Mouse (Mus musculus) forebrain, postnatal 0 days (tissue): Measurements from ENCODE around the gene Cd47. TPM values are rescaled to one million over a fixed set of nuclear protein-coding genes. Genes with fewer than 3 reads are reported as not detected.

Experiments
- ATAC-seq: fragments of 200-750 bp; cut with Nextera tagmentation; 2 replicates; pipeline ENCODE4 v1.8.0; 2017; ENCODE audit warnings: mild to moderate bottlenecking, moderate library complexity
- DNase-seq: peaks from one replicate; pipeline ENCODE4 v3.0.0-alpha.2; 2015
- H3K27ac ChIP-seq: fragments of 300-500 bp; sonication (generic); 2 replicates; pipeline ENCODE4 v1.5.1; 2014; ENCODE audit warnings: low read depth, mild to moderate bottlenecking, antibody characterized with exemption, low read length, moderate library complexity, mixed read lengths
- H3K27me3 ChIP-seq: fragments of 300-500 bp; sonication (generic); 2 replicates; pipeline ENCODE4 v1.6.1; 2014; ENCODE audit warnings: mild to moderate bottlenecking, low read length, mixed read lengths; ENCODE audit not compliant: insufficient read depth
- H3K36me3 ChIP-seq: fragments of 300-500 bp; sonication (generic); 2 replicates; pipeline ENCODE4 v1.6.1; 2014; ENCODE audit warnings: mild to moderate bottlenecking, moderate library complexity; ENCODE audit not compliant: insufficient read depth
- H3K4me1 ChIP-seq: fragments of 300-500 bp; sonication (generic); 2 replicates; pipeline ENCODE4 v1.6.1; 2014; ENCODE audit warnings: antibody characterized with exemption; ENCODE audit not compliant: insufficient read depth
- H3K4me2 ChIP-seq: fragments of 300-500 bp; sonication (generic); 2 replicates; pipeline ENCODE4 v1.6.1; 2014; ENCODE audit warnings: low read depth, mild to moderate bottlenecking, moderate library complexity
- H3K4me3 ChIP-seq: fragments of 300-500 bp; sonication (generic); 2 replicates; pipeline ENCODE4 v1.5.1; 2014; ENCODE audit warnings: low read depth, low read length, mixed read lengths
- H3K9ac ChIP-seq: fragments of 300-500 bp; sonication (generic); 2 replicates; pipeline ENCODE4 v1.6.1; 2014; ENCODE audit warnings: mild to moderate bottlenecking
- H3K9me3 ChIP-seq: fragments of 300-500 bp; sonication (generic); 2 replicates; pipeline ENCODE4 v1.6.1; 2016; ENCODE audit warnings: low read length
- CTCF ChIP-seq: sonication (generic); IDR thresholded peaks from 2 replicates; pipeline ENCODE4 v1.5.1; 2016; ENCODE audit warnings: antibody characterized with exemption, control low read depth, low read depth
- WGBS: fragments of 180-500 bp; shearing (Covaris S2); extraction: QIAGEN DNeasy Blood & Tissue Kit; methylation state at CpG from one replicate; pipeline ENCODE4 v1.1.7; 2014; 5-methylcytosine and 5-hydroxymethylcytosine counted together
- polyA plus RNA-seq: library from polyadenylated mRNA; unstranded; fragments of >200 nt; fragmentation: Nextera tagmentation; extraction: Ambion mirVana; gene quantifications from 2 replicates; pipeline ENCODE4 v1.2.1, GENCODE M21; 2015
- total RNA-seq: library from RNA; depleted of rRNA; stranded (reverse); fragments of >200 nt; gene quantifications from 2 replicates; pipeline ENCODE4 v1.2.3, GENCODE M21; 2014

The Cd47 gene
- total and polyA plus RNA-seq, 2 experiments from 2014 or later, result 47.3 to 210 TPM

GRCm38 (mm10) chr16:49866617-49867016 lies 66.3 kb downstream of the Cd47 start:
- H3K27ac ChIP-seq, result no peak overlapping the region
- 91% methylated on average over 2 of the region's 2 CpGs for whole genome bisulfite sequencing
- TF ChIP-seq CTCF, result no peak
- ATAC-seq, result no peak
- H3K27me3 ChIP-seq, result no peaks in the 10 kb centered on the region
- H3K4me3 ChIP-seq, result no peak overlapping the region
- H3K4me1 ChIP-seq, result no peaks in the 10 kb centered on the region
- no peak overlapping the region for H3K9ac ChIP-seq
- H3K9me3 ChIP-seq, result no peaks in the 10 kb centered on the region
- DNase-seq, result no peak
- peaks cover 17% of the 10 kb centered on the region for H3K36me3 ChIP-seq
- H3K4me2 ChIP-seq, result no peak overlapping the region

DNA sequence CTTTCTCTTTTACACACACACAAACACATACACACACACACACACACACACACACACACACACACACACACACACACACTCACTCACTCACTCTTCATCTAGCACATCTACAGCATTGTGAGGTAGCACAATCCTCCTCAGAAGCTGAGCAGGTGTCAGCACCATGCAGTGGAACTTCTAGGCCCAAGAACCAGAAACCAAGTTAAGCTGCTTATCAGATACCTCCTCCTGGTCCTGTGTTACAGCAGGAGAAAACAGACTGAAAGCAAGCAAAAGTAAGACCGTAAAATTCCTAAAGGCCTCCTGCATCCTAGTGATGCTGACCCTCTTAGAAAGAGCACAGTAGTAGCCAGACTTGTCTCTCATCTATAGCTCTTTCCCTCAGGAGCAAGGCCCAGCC lies 67.9 kb downstream of the Cd47 start:
- WGBS, result 100% methylated on average over 1 of the region's 1 CpGs
- Histone ChIP-seq H3K27me3 (no peaks in the 10 kb centered on the region), H3K36me3 (peaks cover 17% of the 10 kb centered on the region), H3K9ac (no peak overlapping the region), H3K27ac (no peak overlapping the region), H3K9me3 (no peaks in the 10 kb centered on the region), H3K4me2 (no peak overlapping the region), H3K4me1 (no peaks in the 10 kb centered on the region), H3K4me3 (no peak overlapping the region)
- ATAC-seq (no peak), DNase-seq (no peak)
- TF ChIP-seq CTCF, result no peak

GRCm38 (mm10) chr16:49873918-49874317 lies 73.6 kb downstream of the Cd47 start:
- H3K27ac ChIP-seq, result no peak overlapping the region
- DNase-seq (no peak), ATAC-seq (no peak)
- H3K4me1 ChIP-seq, result no peaks in the 10 kb centered on the region
- no peak overlapping the region for H3K4me2 ChIP-seq
- no peaks in the 10 kb centered on the region for H3K27me3 ChIP-seq
- TF ChIP-seq CTCF, result no peak
- 87% methylated on average over 2 of the region's 2 CpGs for WGBS
- no peak overlapping the region for H3K9ac ChIP-seq
- no peak overlapping the region for H3K4me3 ChIP-seq
- H3K36me3 ChIP-seq, result peaks cover 5% of the 10 kb centered on the region
- H3K9me3 ChIP-seq, result no peaks in the 10 kb centered on the region

DNA sequence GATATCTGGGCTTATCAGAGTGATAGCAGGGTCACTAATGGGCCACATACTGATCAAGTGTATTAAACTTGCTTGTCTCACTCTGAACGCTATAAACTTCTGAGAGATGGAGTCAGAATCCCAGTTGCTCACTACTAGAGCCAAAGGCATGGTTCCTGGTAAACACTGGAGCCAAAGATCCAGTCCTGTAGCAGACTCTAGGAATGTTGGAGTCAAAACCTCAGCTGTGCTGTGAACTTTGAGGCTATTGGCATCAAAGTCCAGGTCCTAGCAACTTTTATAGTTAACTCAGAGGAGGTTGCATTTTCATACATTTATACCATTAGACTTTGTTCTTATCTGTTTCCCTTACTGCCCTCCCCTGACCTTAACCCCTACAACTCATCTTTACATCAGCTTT lies 74.2 kb downstream of the Cd47 start:
- WGBS, result 79% methylated on average over 1 of the region's 1 CpGs
- H3K4me2 ChIP-seq, result no peak overlapping the region
- no peak overlapping the region for H3K27ac ChIP-seq
- no peaks in the 10 kb centered on the region for H3K4me1 ChIP-seq
- no peaks in the 10 kb centered on the region for H3K27me3 ChIP-seq
- H3K36me3 ChIP-seq, result peaks cover 4% of the 10 kb centered on the region; the same call in 1 of the 2 replicates
- no peaks in the 10 kb centered on the region for H3K9me3 ChIP-seq
- no peak overlapping the region for H3K4me3 ChIP-seq
- no peak overlapping the region for H3K9ac ChIP-seq
- no peak for TF ChIP-seq CTCF
- ATAC-seq (no peak), DNase-seq (no peak)

DNA sequence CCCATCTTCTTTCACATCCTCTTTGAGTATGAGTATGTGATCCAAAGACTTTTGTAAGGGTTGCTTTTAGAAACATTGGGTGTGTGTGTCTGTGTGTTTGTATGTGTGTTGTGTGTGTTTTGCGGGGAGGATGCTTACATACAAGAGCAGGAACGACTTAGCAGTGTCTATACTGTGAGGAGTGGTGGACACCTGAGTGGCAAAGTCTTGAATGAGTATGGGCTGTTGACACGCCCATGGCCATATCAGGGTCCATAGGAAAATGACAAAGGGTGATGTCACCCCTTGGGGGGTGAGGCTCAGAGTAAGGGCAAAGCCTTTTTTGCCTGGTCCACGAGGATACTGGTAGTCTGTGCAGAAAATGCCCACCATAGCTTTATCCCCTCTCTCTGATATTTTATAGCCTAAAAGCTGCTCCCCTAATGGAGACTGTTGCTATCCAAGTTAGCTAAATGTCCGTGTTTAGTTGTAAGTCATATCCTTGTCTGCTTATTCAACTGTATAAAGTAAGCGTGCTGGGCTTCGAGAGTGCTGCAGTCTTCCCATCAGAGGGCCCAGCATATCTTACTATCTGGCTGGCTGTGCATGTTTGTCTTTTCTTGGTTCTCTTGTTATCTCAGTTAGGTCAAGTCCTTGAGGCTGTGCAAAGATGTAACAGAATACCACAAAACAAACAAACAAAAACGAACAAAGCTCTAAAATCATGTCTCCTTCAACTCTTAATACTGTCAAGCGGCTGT lies 76.1 kb downstream of the Cd47 start:
- Histone ChIP-seq H3K9ac (no peak overlapping the region), H3K4me1 (no peaks in the 10 kb centered on the region), H3K36me3 (no peaks in the 10 kb centered on the region), H3K9me3 (no peaks in the 10 kb centered on the region), H3K4me3 (no peak overlapping the region), H3K4me2 (no peak overlapping the region), H3K27me3 (no peaks in the 10 kb centered on the region), H3K27ac (no peak overlapping the region)
- DNase-seq (no peak), ATAC-seq (no peak)
- 89% methylated on average over 9 of the region's 9 CpGs for WGBS
- TF ChIP-seq CTCF, result no peak

GRCm38 (mm10) chr16:49877243-49877642 lies 76.9 kb downstream of the Cd47 start:
- Histone ChIP-seq H3K4me2 (no peak overlapping the region), H3K9ac (no peak overlapping the region), H3K27me3 (no peaks in the 10 kb centered on the region), H3K4me1 (no peaks in the 10 kb centered on the region), H3K36me3 (no peaks in the 10 kb centered on the region), H3K27ac (no peak overlapping the region), H3K4me3 (no peak overlapping the region), H3K9me3 (no peaks in the 10 kb centered on the region)
- no peak for DNase-seq
- no peak for TF ChIP-seq CTCF
- no peak for ATAC-seq
- WGBS, result 97% methylated on average over 9 of the region's 9 CpGs

GRCm38 (mm10) chr16:49878051-49878450 lies 77.7 kb downstream of the Cd47 start:
- Histone ChIP-seq H3K27me3 (no peaks in the 10 kb centered on the region), H3K9me3 (no peaks in the 10 kb centered on the region), H3K27ac (no peak overlapping the region), H3K4me3 (no peak overlapping the region), H3K4me2 (no peak overlapping the region), H3K4me1 (no peaks in the 10 kb centered on the region), H3K36me3 (no peaks in the 10 kb centered on the region), H3K9ac (no peak overlapping the region)
- DNase-seq (no peak), ATAC-seq (no peak)
- TF ChIP-seq CTCF, result no peak
- WGBS, result 90% methylated on average over 2 of the region's 2 CpGs
